Comparison of ENCODE assay signal across 22 mouse cellular contexts in the genomic region with DNA sequence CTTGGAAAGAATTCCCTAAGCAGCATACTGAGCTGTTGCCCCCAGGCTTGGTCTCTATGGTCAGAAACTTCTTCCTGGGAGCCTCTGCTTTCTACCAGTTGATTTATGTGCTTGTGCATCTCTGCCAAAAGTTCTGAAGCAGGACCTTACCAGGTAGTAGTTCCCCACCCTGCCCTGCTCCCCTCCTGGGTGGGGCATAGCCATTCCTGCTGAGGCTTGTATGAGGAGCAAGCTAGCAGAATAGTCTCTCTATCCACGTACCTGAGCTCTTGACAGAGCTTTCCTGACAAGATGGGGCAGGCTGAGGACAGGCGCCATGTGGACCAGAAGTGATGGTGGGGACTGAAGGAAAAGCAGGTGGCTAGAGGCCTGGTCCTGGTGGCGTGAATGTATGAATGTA.
"Had no signal": no experiment of that assay in that cellular context is flagged by ENCODE, and none has a peak within 500 bp of the region (broad histone marks: within the 10 kb centered on the region; RNA-seq: fewer than 3 reads in every experiment).

No protein-coding gene starts in this region.

- H3K4me2 ChIP-seq: limb, embryonic 12.5 days; liver, embryonic 12.5 days; liver, embryonic 15.5 days; lung, embryonic 15.5 days; midbrain, embryonic 13.5 days; neural tube, embryonic 13.5 days had no signal

- H3K27ac ChIP-seq: left cerebral cortex, adult 2 months; limb, embryonic 12.5 days; liver, embryonic 12.5 days; liver, embryonic 15.5 days; lung, embryonic 15.5 days; midbrain, embryonic 10.5 days; midbrain, embryonic 13.5 days; neural tube, embryonic 13.5 days had no signal

- H3K4me3 ChIP-seq: left cerebral cortex, adult 2 months; limb, embryonic 12.5 days; liver, embryonic 12.5 days; liver, embryonic 15.5 days; lung, embryonic 15.5 days; megakaryocyte, embryonic 14.5 days; midbrain, embryonic 10.5 days; midbrain, embryonic 13.5 days; myocyte; neural tube, embryonic 13.5 days had no signal

- H3K4me1 ChIP-seq: liver, embryonic 15.5 days; neural tube, embryonic 13.5 days had no signal

- DNase-seq: kidney, adult 18-20 months; kidney, adult 9 months; kidney, postnatal 14 days; layer of hippocampus, postnatal 36 days; liver; lung, adult 18-20 months; lung, postnatal 10 days; lung, postnatal 36 days; thymus, adult 2 months; thymus, postnatal 25 days had no signal

- H3K36me3 ChIP-seq: liver, embryonic 12.5 days; liver, embryonic 15.5 days; midbrain, embryonic 10.5 days; midbrain, embryonic 13.5 days had no signal

- ATAC-seq: intestine, embryonic 16.5 days; liver, embryonic 12.5 days; midbrain, embryonic 13.5 days; midbrain, embryonic 16.5 days had no signal

- H3K27me3 ChIP-seq: limb, embryonic 12.5 days; liver, embryonic 12.5 days; liver, embryonic 15.5 days; lung, embryonic 15.5 days; midbrain, embryonic 13.5 days; neural tube, embryonic 13.5 days had no signal

- H3K9me3 ChIP-seq: limb, embryonic 12.5 days; liver, embryonic 12.5 days; liver, embryonic 15.5 days; lung, embryonic 15.5 days; megakaryocyte, embryonic 14.5 days; midbrain, embryonic 10.5 days; midbrain, embryonic 13.5 days; neural tube, embryonic 13.5 days had no signal

- H3K9ac ChIP-seq: limb, embryonic 12.5 days; liver, embryonic 12.5 days; liver, embryonic 15.5 days; lung, embryonic 15.5 days; midbrain, embryonic 13.5 days; neural tube, embryonic 13.5 days had no signal
